Mouse (Mus musculus): ENCODE measurements around the gene Pde8b.

DNA sequence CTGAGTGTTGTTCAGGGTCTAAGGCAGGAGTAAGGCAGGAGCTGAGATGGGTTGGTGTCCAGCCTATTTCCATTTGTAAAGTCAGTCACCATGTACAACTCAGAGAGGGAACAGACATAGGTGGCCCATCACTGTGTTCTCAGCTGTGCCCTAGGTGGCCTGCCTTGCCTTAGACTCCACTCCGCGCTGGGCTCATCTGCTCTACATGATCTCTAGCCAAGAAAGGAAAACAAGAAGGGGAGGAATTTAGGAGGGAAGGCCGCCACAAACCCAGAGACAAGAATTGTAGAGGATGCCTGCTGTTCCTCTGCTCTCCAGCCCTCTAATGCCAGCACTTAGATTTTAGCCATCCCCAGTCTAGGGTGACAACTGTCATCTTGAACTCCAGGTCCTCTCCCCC, 197.7 kb downstream of the Pde8b start:
- TF ChIP-seq POU5F1 (IDR thresholded peaks at IDR 0.05; ENCODE audit: borderline replicate concordance, low read length) = no peak
- TF ChIP-seq CTCF (conservative IDR thresholded peaks at IDR 0.05; ENCODE audit: low read length) = no peak
- TF ChIP-seq NANOG (IDR thresholded peaks at IDR 0.05; ENCODE audit: borderline replicate concordance, low read length) = no peak
